Mouse (Mus musculus): Measurements from ENCODE around the gene Trip10. TPM values are rescaled to one million over a fixed set of nuclear protein-coding genes. Genes with fewer than 3 reads are reported as not detected.

The Trip10 gene
- 39.2 TPM for polyA plus RNA-seq (2012; fragmentation: generic; extraction: Trizol)

GRCm38 (mm10) chr17:57249186-57250181 is at the start of gene Trip10:
TSS of gene Trip10 (plus strand) at chr17:57249455.
- TF ChIP-seq E2F4 (IDR thresholded peaks at IDR 0.05; ENCODE audit: insufficient read depth) (no peak), CEBPB (IDR thresholded peaks at IDR 0.05; ENCODE audit: insufficient read depth, poor library complexity, severe bottlenecking) (no peak), MYOD1 (IDR thresholded peaks at IDR 0.05; ENCODE audit: control insufficient read depth in 1 of 3, insufficient read length in 2 of 3, low read depth in 2 of 3) (no peak), TCF3 (IDR thresholded peaks at IDR 0.05; ENCODE audit: insufficient read length, low read depth) (no peak), USF1 (IDR thresholded peaks at IDR 0.05; ENCODE audit: low read depth) (peak; percentile 33), POLR2A (IDR thresholded peaks at IDR 0.05; ENCODE audit: insufficient read length, low read depth) (peak; percentile 93), MAX (IDR thresholded peaks at IDR 0.05; ENCODE audit: low read depth) (no peak), POLR2AphosphoS2 (IDR thresholded peaks at IDR 0.05; ENCODE audit: insufficient read length, low read depth) (peak; percentile 96), MYOG (IDR thresholded peaks at IDR 0.05; ENCODE audit: control insufficient read depth in 1 of 3, insufficient read depth in 1 of 3, insufficient read length in 2 of 3, low read depth in 2 of 3) (no peak), REST (IDR thresholded peaks at IDR 0.05; ENCODE audit: insufficient read depth, insufficient read length) (no peak), SRF (IDR thresholded peaks at IDR 0.05; ENCODE audit: control insufficient read depth, insufficient read length, low read depth) (peak; percentile 56), TCF12 (IDR thresholded peaks at IDR 0.05; ENCODE audit: insufficient read depth, poor library complexity, severe bottlenecking) (no peak)
- H3ac ChIP-seq (ENCODE audit: control insufficient read depth, insufficient read length) = peak within 1 kb of the TSS; percentile 24
- peaks cover 17% of the 10 kb centered on the region for H3K79me2 ChIP-seq (ENCODE audit: control insufficient read depth, insufficient read depth)
- peak within 1 kb of the TSS; percentile 100 for H3K4me2 ChIP-seq (ENCODE audit: low read depth)
- no peaks in the 10 kb centered on the region for H3K27me3 ChIP-seq (ENCODE audit: control insufficient read depth, insufficient read depth, insufficient read length)
- H3K4me3 ChIP-seq = peak within 1 kb of the TSS; percentile 79
- H3K36me3 ChIP-seq (ENCODE audit: control insufficient read depth, insufficient read depth) = no peaks in the 10 kb centered on the region

GRCm38 (mm10) chr17:57201841-57202724 is 47.2 kb upstream of the Trip10 start:
- Histone ChIP-seq H3K4me3 (no peak overlapping the region), H3K4me2 (ENCODE audit: low read depth) (no peak overlapping the region), H3K79me2 (ENCODE audit: control insufficient read depth, insufficient read depth) (no peaks in the 10 kb centered on the region), H3K27me3 (ENCODE audit: control insufficient read depth, insufficient read depth, insufficient read length) (no peaks in the 10 kb centered on the region), H3K36me3 (ENCODE audit: control insufficient read depth, insufficient read depth) (no peaks in the 10 kb centered on the region), H3ac (ENCODE audit: control insufficient read depth, insufficient read length) (no peak overlapping the region)
- TF ChIP-seq POLR2AphosphoS2 (IDR thresholded peaks at IDR 0.05; ENCODE audit: insufficient read length, low read depth) (no peak), REST (IDR thresholded peaks at IDR 0.05; ENCODE audit: insufficient read depth, insufficient read length) (no peak), CEBPB (IDR thresholded peaks at IDR 0.05; ENCODE audit: insufficient read depth, poor library complexity, severe bottlenecking) (no peak), MYOD1 (IDR thresholded peaks at IDR 0.05; ENCODE audit: control insufficient read depth in 1 of 3, insufficient read length in 2 of 3, low read depth in 2 of 3) (no peak), MAX (IDR thresholded peaks at IDR 0.05; ENCODE audit: low read depth) (no peak), USF1 (IDR thresholded peaks at IDR 0.05; ENCODE audit: low read depth) (no peak), TCF12 (IDR thresholded peaks at IDR 0.05; ENCODE audit: insufficient read depth, poor library complexity, severe bottlenecking) (no peak), MYOG (IDR thresholded peaks at IDR 0.05; ENCODE audit: control insufficient read depth in 1 of 3, insufficient read depth in 1 of 3, insufficient read length in 2 of 3, low read depth in 2 of 3) (no peak), POLR2A (IDR thresholded peaks at IDR 0.05; ENCODE audit: insufficient read length, low read depth) (no peak), SRF (IDR thresholded peaks at IDR 0.05; ENCODE audit: control insufficient read depth, insufficient read length, low read depth) (no peak), TCF3 (IDR thresholded peaks at IDR 0.05; ENCODE audit: insufficient read length, low read depth) (no peak), E2F4 (IDR thresholded peaks at IDR 0.05; ENCODE audit: insufficient read depth) (no peak)

GRCm38 (mm10) chr17:57207938-57208337 is 41.3 kb upstream of the Trip10 start:
- Histone ChIP-seq H3K27me3 (ENCODE audit: control insufficient read depth, insufficient read depth, insufficient read length) (peaks cover 15% of the 10 kb centered on the region), H3K79me2 (ENCODE audit: control insufficient read depth, insufficient read depth) (no peaks in the 10 kb centered on the region), H3K36me3 (ENCODE audit: control insufficient read depth, insufficient read depth) (no peaks in the 10 kb centered on the region), H3ac (ENCODE audit: control insufficient read depth, insufficient read length) (no peak overlapping the region), H3K4me3 (no peak overlapping the region), H3K4me2 (ENCODE audit: low read depth) (no peak overlapping the region)
- TF ChIP-seq USF1 (IDR thresholded peaks at IDR 0.05; ENCODE audit: low read depth) (no peak), MAX (IDR thresholded peaks at IDR 0.05; ENCODE audit: low read depth) (no peak), POLR2AphosphoS2 (IDR thresholded peaks at IDR 0.05; ENCODE audit: insufficient read length, low read depth) (no peak), MYOG (IDR thresholded peaks at IDR 0.05; ENCODE audit: control insufficient read depth in 1 of 3, insufficient read depth in 1 of 3, insufficient read length in 2 of 3, low read depth in 2 of 3) (no peak), MYOD1 (IDR thresholded peaks at IDR 0.05; ENCODE audit: control insufficient read depth in 1 of 3, insufficient read length in 2 of 3, low read depth in 2 of 3) (no peak), CEBPB (IDR thresholded peaks at IDR 0.05; ENCODE audit: insufficient read depth, poor library complexity, severe bottlenecking) (no peak), TCF3 (IDR thresholded peaks at IDR 0.05; ENCODE audit: insufficient read length, low read depth) (no peak), E2F4 (IDR thresholded peaks at IDR 0.05; ENCODE audit: insufficient read depth) (no peak), TCF12 (IDR thresholded peaks at IDR 0.05; ENCODE audit: insufficient read depth, poor library complexity, severe bottlenecking) (no peak), REST (IDR thresholded peaks at IDR 0.05; ENCODE audit: insufficient read depth, insufficient read length) (no peak), POLR2A (IDR thresholded peaks at IDR 0.05; ENCODE audit: insufficient read length, low read depth) (no peak), SRF (IDR thresholded peaks at IDR 0.05; ENCODE audit: control insufficient read depth, insufficient read length, low read depth) (no peak)

- peaks cover 26% of the 10 kb centered on the region for H3K27me3 ChIP-seq (ENCODE audit: control insufficient read depth, insufficient read depth, insufficient read length)
- TF ChIP-seq REST (IDR thresholded peaks at IDR 0.05; ENCODE audit: insufficient read depth, insufficient read length) = no peak
- TF ChIP-seq MAX (IDR thresholded peaks at IDR 0.05; ENCODE audit: low read depth) = no peak
- TF ChIP-seq MYOD1 (IDR thresholded peaks at IDR 0.05; ENCODE audit: control insufficient read depth in 1 of 3, insufficient read length in 2 of 3, low read depth in 2 of 3) = no peak
- no peak for TF ChIP-seq POLR2A (IDR thresholded peaks at IDR 0.05; ENCODE audit: insufficient read length, low read depth)
- TF ChIP-seq POLR2AphosphoS2 (IDR thresholded peaks at IDR 0.05; ENCODE audit: insufficient read length, low read depth) = no peak
- TF ChIP-seq MYOG (IDR thresholded peaks at IDR 0.05; ENCODE audit: control insufficient read depth in 1 of 3, insufficient read depth in 1 of 3, insufficient read length in 2 of 3, low read depth in 2 of 3) = no peak
- TF ChIP-seq USF1 (IDR thresholded peaks at IDR 0.05; ENCODE audit: low read depth) = no peak
- no peak for TF ChIP-seq TCF3 (IDR thresholded peaks at IDR 0.05; ENCODE audit: insufficient read length, low read depth)
- H3K79me2 ChIP-seq (ENCODE audit: control insufficient read depth, insufficient read depth) = no peaks in the 10 kb centered on the region
- H3K36me3 ChIP-seq (ENCODE audit: control insufficient read depth, insufficient read depth) = no peaks in the 10 kb centered on the region
- no peak overlapping the region for H3K4me2 ChIP-seq (ENCODE audit: low read depth)
- H3K4me3 ChIP-seq = no peak overlapping the region
- H3ac ChIP-seq (ENCODE audit: control insufficient read depth, insufficient read length) = no peak overlapping the region
Observed at GRCm38 (mm10) chr17:57209330-57209729, 39.9 kb upstream of the Trip10 start.
